Mouse (Mus musculus): ENCODE measurements around the gene P2rx6.

GRCm38 (mm10) chr16:17600944-17601562 lies 39.4 kb downstream of the P2rx6 start:
- TF ChIP-seq CTCF (conservative IDR thresholded peaks at IDR 0.05; ENCODE audit: insufficient read depth, insufficient read length, low read depth, low read length) (peak; percentile 39; the same call in 1 of the 2 replicates), POLR2A (IDR thresholded peaks at IDR 0.05; ENCODE audit: low read depth, low read length) (no peak)

All from kidney, adult 2 months (tissue).